Mouse (Mus musculus) forebrain, embryonic 11.5 days (tissue): Measurements from ENCODE around the gene Klf7. TPM values are rescaled to one million over a fixed set of nuclear protein-coding genes. Genes with fewer than 3 reads are reported as not detected.
A peak's percentile ranks its signal among the peaks of the same experiment; 100 is the strongest.

Source experiments
- ATAC-seq: fragments of 200-750 bp; cut with Nextera tagmentation; replicated peaks from 2 replicates; pipeline ENCODE4 v1.8.0; 2017; ENCODE audit warnings: moderate TSS enrichment; ENCODE audit not compliant: low FRiP score
- DNase-seq: peaks from one replicate; pipeline ENCODE4 v3.0.0-alpha.2; 2017; ENCODE audit warnings: low spot score
- H3K27ac ChIP-seq: fragments of 300-500 bp; sonication (generic); 2 replicates; pipeline ENCODE4 v1.5.1; 2014; ENCODE audit warnings: low read depth, low read length
- H3K27me3 ChIP-seq: fragments of 300-500 bp; sonication (generic); 2 replicates; pipeline ENCODE4 v1.6.1; 2014; ENCODE audit warnings: mild to moderate bottlenecking, low read length, mixed read lengths; ENCODE audit not compliant: control insufficient read depth, insufficient read depth
- H3K36me3 ChIP-seq: fragments of 300-500 bp; sonication (generic); 2 replicates; pipeline ENCODE4 v1.6.1; 2014; ENCODE audit warnings: mild to moderate bottlenecking, low read length, moderate library complexity, mixed read lengths; ENCODE audit not compliant: control insufficient read depth, insufficient read depth
- H3K4me1 ChIP-seq: fragments of 300-500 bp; sonication (generic); replicated peaks from 2 replicates; pipeline ENCODE4 v1.6.1; 2014; ENCODE audit warnings: low read length, mixed read lengths; ENCODE audit not compliant: control insufficient read depth, insufficient read depth
- H3K4me2 ChIP-seq: fragments of 300-500 bp; sonication (generic); 2 replicates; pipeline ENCODE4 v1.6.1; 2014; ENCODE audit warnings: low read depth, mild to moderate bottlenecking, low read length, moderate library complexity, mixed read lengths; ENCODE audit not compliant: severe bottlenecking
- H3K4me3 ChIP-seq: fragments of 300-500 bp; sonication (generic); 2 replicates; pipeline ENCODE4 v1.5.1; 2014; ENCODE audit warnings: low read depth, low read length
- H3K9ac ChIP-seq: fragments of 300-500 bp; sonication (generic); 2 replicates; pipeline ENCODE4 v1.6.1; 2014; ENCODE audit warnings: low read length
- H3K9me3 ChIP-seq: fragments of 300-500 bp; sonication (generic); 2 replicates; pipeline ENCODE4 v1.6.1; 2016; ENCODE audit warnings: low read length, mixed read lengths; ENCODE audit not compliant: control insufficient read depth
- WGBS: fragments of 180-500 bp; shearing (Covaris S2); extraction: QIAGEN DNeasy Blood & Tissue Kit; methylation state at CpG from one replicate; pipeline ENCODE4 v1.1.7; 2014; 5-methylcytosine and 5-hydroxymethylcytosine counted together
- polyA plus RNA-seq: library from polyadenylated mRNA; unstranded; fragments of >200 nt; fragmentation: Nextera tagmentation; extraction: Ambion mirVana; gene quantifications from 2 replicates; pipeline ENCODE4 v1.2.1, GENCODE M21; 2014

Gene Klf7
- polyA plus RNA-seq, 1 experiment from 2014 or later: 24.8 TPM

- no peaks in the 10 kb centered on the region for H3K9me3 ChIP-seq
- no peak overlapping the region for H3K9ac ChIP-seq
- H3K4me2 ChIP-seq: no peak overlapping the region
- peak; percentile 81 for DNase-seq
- 13% methylated on average over 10 of the region's 10 CpGs for WGBS
- no peaks in the 10 kb centered on the region for H3K36me3 ChIP-seq
- H3K27me3 ChIP-seq: no peaks in the 10 kb centered on the region
- peak overlapping the region; percentile 85 for H3K27ac ChIP-seq
- peaks cover 10% of the 10 kb centered on the region for H3K4me1 ChIP-seq
- H3K4me3 ChIP-seq: no peak overlapping the region
- peak; percentile 99 for ATAC-seq
Measured at GRCm38 (mm10) chr1:64066320-64067254, 55.5 kb downstream of the Klf7 start.

GRCm38 (mm10) chr1:64061488-64061887, 60.6 kb downstream of the Klf7 start:
- no peaks in the 10 kb centered on the region; the same call in 1 of the 2 replicates for H3K9me3 ChIP-seq
- no peak overlapping the region for H3K4me2 ChIP-seq
- H3K4me1 ChIP-seq: peaks cover 12% of the 10 kb centered on the region
- DNase-seq (no peak), ATAC-seq (no peak)
- no peak overlapping the region for H3K27ac ChIP-seq
- no peaks in the 10 kb centered on the region for H3K36me3 ChIP-seq
- H3K4me3 ChIP-seq: no peak overlapping the region
- WGBS: 57% methylated on average over 10 of the region's 10 CpGs
- no peaks in the 10 kb centered on the region for H3K27me3 ChIP-seq
- no peak overlapping the region for H3K9ac ChIP-seq

- DNase-seq (no peak), ATAC-seq (peak; percentile 36; the same call in 1 of the 2 replicates)
- Histone ChIP-seq H3K27ac (peak overlapping the region; percentile 31; the same call in 1 of the 2 replicates), H3K9me3 (no peaks in the 10 kb centered on the region; the same call in 1 of the 2 replicates), H3K4me1 (peaks cover 12% of the 10 kb centered on the region), H3K27me3 (no peaks in the 10 kb centered on the region), H3K9ac (peak overlapping the region; percentile 3; the same call in 1 of the 2 replicates), H3K36me3 (no peaks in the 10 kb centered on the region), H3K4me2 (no peak overlapping the region), H3K4me3 (no peak overlapping the region)
- WGBS: 52% methylated on average over 9 of the region's 9 CpGs
Measured at GRCm38 (mm10) chr1:64060699-64061454, 61.2 kb downstream of the Klf7 start.

- DNase-seq: no peak
- Histone ChIP-seq H3K9me3 (no peaks in the 10 kb centered on the region; the same call in 1 of the 2 replicates), H3K4me2 (no peak overlapping the region), H3K9ac (peak overlapping the region; percentile 3; the same call in 1 of the 2 replicates), H3K36me3 (no peaks in the 10 kb centered on the region), H3K27me3 (no peaks in the 10 kb centered on the region), H3K4me3 (no peak overlapping the region), H3K27ac (no peak overlapping the region), H3K4me1 (peaks cover 12% of the 10 kb centered on the region)
- no peak for ATAC-seq
- WGBS: 84% methylated on average over 7 of the region's 7 CpGs
Measured at GRCm38 (mm10) chr1:64060116-64060515, 62.0 kb downstream of the Klf7 start.

- no peak overlapping the region for H3K4me3 ChIP-seq
- DNase-seq (no peak), ATAC-seq (no peak)
- no peaks in the 10 kb centered on the region; the same call in 1 of the 2 replicates for H3K9me3 ChIP-seq
- H3K27ac ChIP-seq: no peak overlapping the region
- peaks cover 12% of the 10 kb centered on the region for H3K4me1 ChIP-seq
- 91% methylated on average over 2 of the region's 2 CpGs for WGBS
- no peaks in the 10 kb centered on the region for H3K36me3 ChIP-seq
- no peaks in the 10 kb centered on the region for H3K27me3 ChIP-seq
- no peak overlapping the region for H3K4me2 ChIP-seq
- no peak overlapping the region for H3K9ac ChIP-seq
Measured at GRCm38 (mm10) chr1:64056541-64056940, 65.5 kb downstream of the Klf7 start.

GRCm38 (mm10) chr1:64055978-64056377, 66.1 kb downstream of the Klf7 start:
- H3K9me3 ChIP-seq: no peaks in the 10 kb centered on the region; the same call in 1 of the 2 replicates
- H3K27me3 ChIP-seq: no peaks in the 10 kb centered on the region
- 81% methylated on average over 4 of the region's 4 CpGs for WGBS
- no peaks in the 10 kb centered on the region for H3K36me3 ChIP-seq
- H3K9ac ChIP-seq: no peak overlapping the region
- H3K27ac ChIP-seq: no peak overlapping the region
- no peak overlapping the region for H3K4me2 ChIP-seq
- peaks cover 9% of the 10 kb centered on the region for H3K4me1 ChIP-seq
- no peak for ATAC-seq
- DNase-seq: no peak
- no peak overlapping the region for H3K4me3 ChIP-seq

GRCm38 (mm10) chr1:64055210-64055609, 66.9 kb downstream of the Klf7 start:
- no peak overlapping the region for H3K4me3 ChIP-seq
- H3K27me3 ChIP-seq: no peaks in the 10 kb centered on the region
- no peaks in the 10 kb centered on the region; the same call in 1 of the 2 replicates for H3K9me3 ChIP-seq
- peaks cover 1% of the 10 kb centered on the region for H3K4me1 ChIP-seq
- DNase-seq (no peak), ATAC-seq (no peak)
- no peaks in the 10 kb centered on the region for H3K36me3 ChIP-seq
- no peak overlapping the region for H3K9ac ChIP-seq
- H3K27ac ChIP-seq: no peak overlapping the region
- WGBS: 91% methylated on average over 4 of the region's 4 CpGs
- no peak overlapping the region for H3K4me2 ChIP-seq

- ATAC-seq: no peak
- H3K27ac ChIP-seq: no peak overlapping the region
- H3K4me1 ChIP-seq: no peaks in the 10 kb centered on the region
- no peak overlapping the region for H3K4me3 ChIP-seq
- DNase-seq: no peak
- H3K9ac ChIP-seq: no peak overlapping the region
- H3K9me3 ChIP-seq: no peaks in the 10 kb centered on the region
- no peaks in the 10 kb centered on the region for H3K36me3 ChIP-seq
- H3K4me2 ChIP-seq: no peak overlapping the region
- no peaks in the 10 kb centered on the region for H3K27me3 ChIP-seq
- 86% methylated on average over 7 of the region's 7 CpGs for WGBS
Measured at GRCm38 (mm10) chr1:64052069-64052750, 69.9 kb downstream of the Klf7 start.
